Mouse (Mus musculus): ENCODE data around the gene Psmb9.
"Not testable (repeated sequence)": the region's sequence is repeated elsewhere in the genome, so short reads cannot be mapped to it uniquely, and the experiment has no call there.

Psmb9 gene

GRCm38 (mm10) chr17:34185526-34185925, 2.0 kb downstream of the Psmb9 start:
- no peak for DNase-seq (ENCODE audit: low spot score in 2 of 2)

GRCm38 (mm10) chr17:34183564-34184219, 3.9 kb downstream of the Psmb9 start:
- no peak for DNase-seq (ENCODE audit: low spot score in 2 of 2)

- DNase-seq (ENCODE audit: low spot score in 2 of 2), result peak; percentile 28 to 60
These were observed 7.4 kb downstream of the Psmb9 start for GRCm38 (mm10) chr17:34179913-34180859.

GRCm38 (mm10) chr17:34179019-34179418, 8.5 kb downstream of the Psmb9 start:
- no peak for DNase-seq (ENCODE audit: low spot score in 2 of 2)

GRCm38 (mm10) chr17:34177179-34177578, 10.4 kb downstream of the Psmb9 start:
- DNase-seq (ENCODE audit: low spot score in 2 of 2), result peak in 1 of 2 experiments; percentile 39

- DNase-seq (ENCODE audit: low spot score in 2 of 2), result peak in 1 of 2 experiments; percentile 40
These were observed 13.5 kb downstream of the Psmb9 start for GRCm38 (mm10) chr17:34174075-34174474.

GRCm38 (mm10) chr17:34172528-34172927, 15.0 kb downstream of the Psmb9 start:
- no peak for DNase-seq (ENCODE audit: low spot score in 2 of 2)

GRCm38 (mm10) chr17:34170877-34171498, 16.6 kb downstream of the Psmb9 start:
- DNase-seq (ENCODE audit: low spot score in 2 of 2), result peak; percentile 79 to 89

GRCm38 (mm10) chr17:34170487-34170876, 17.1 kb downstream of the Psmb9 start:
- DNase-seq (ENCODE audit: low spot score in 2 of 2), result no peak

- DNase-seq (ENCODE audit: low spot score in 2 of 2), result peak; percentile 60 to 71
These were observed 18.3 kb downstream of the Psmb9 start for GRCm38 (mm10) chr17:34169279-34169678.

- DNase-seq (ENCODE audit: low spot score in 2 of 2), result peak in 1 of 2 experiments; percentile 42
These were observed 22.4 kb downstream of the Psmb9 start for GRCm38 (mm10) chr17:34165033-34165730.

GRCm38 (mm10) chr17:34164202-34164895, 23.2 kb downstream of the Psmb9 start:
- DNase-seq (ENCODE audit: low spot score in 2 of 2), result peak in 1 of 2 experiments; percentile 29

- no peak for DNase-seq (ENCODE audit: low spot score in 2 of 2)
These were observed 32.0 kb downstream of the Psmb9 start for GRCm38 (mm10) chr17:34155534-34155933.

GRCm38 (mm10) chr17:34152923-34153322, 34.6 kb downstream of the Psmb9 start, which contains the start of gene H2-DMb1:
Gene H2-DMb1, plus strand, starts transcription at chr17:34153072.
- peak; percentile 56 to 73 for DNase-seq (ENCODE audit: low spot score in 2 of 2)

GRCm38 (mm10) chr17:34144960-34145371, 42.6 kb downstream of the Psmb9 start:
- DNase-seq (ENCODE audit: low spot score in 2 of 2), result peak in 1 of 2 experiments; percentile 84

GRCm38 (mm10) chr17:34144221-34144620, 43.3 kb downstream of the Psmb9 start:
- not testable (repeated sequence) for DNase-seq (ENCODE audit: low spot score in 2 of 2)

- no peak for DNase-seq (ENCODE audit: low spot score in 2 of 2)
These were observed 44.1 kb downstream of the Psmb9 start for GRCm38 (mm10) chr17:34143461-34143860.

- peak in 1 of 2 experiments; percentile 92 for DNase-seq (ENCODE audit: low spot score in 2 of 2)
These were observed 44.5 kb downstream of the Psmb9 start, which contains the start of gene H2-DMb2 for GRCm38 (mm10) chr17:34143033-34143432. Gene H2-DMb2, plus strand, starts transcription at chr17:34143307.

GRCm38 (mm10) chr17:34142456-34143010, 45.0 kb downstream of the Psmb9 start:
- no peak for DNase-seq (ENCODE audit: low spot score in 2 of 2)

GRCm38 (mm10) chr17:34141448-34141847, 46.1 kb downstream of the Psmb9 start:
- DNase-seq (ENCODE audit: low spot score in 2 of 2), result no peak

All from natural killer cell, adult 2 months (primary cell).